14 mouse cellular contexts compared by ENCODE assay signal in genomic region chr15:79195492-79195891, GRCm38 (mm10). TPM values are rescaled to one million over a fixed set of nuclear protein-coding genes. Genes with fewer than 3 reads are reported as not detected.
DNase-seq lines count a peak whose midpoint lies in the region; ATAC-seq lines count a peak whose summit lies in the region.
"Had no signal": no experiment of that assay in that cellular context is flagged by ENCODE, and none has a peak within 500 bp of the region (broad histone marks: within the 10 kb centered on the region; RNA-seq: fewer than 3 reads in every experiment).

No protein-coding gene starts in this region.

- 0 out of 2 replicates have a peak overlapping the region, but pooled peaks have one; percentile 25 for H3K27ac ChIP-seq in hindbrain, embryonic 13.5 days
- no peak overlapping the region for H3K27ac ChIP-seq in hindbrain, embryonic 12.5 days
- H3K27ac ChIP-seq in neural tube, embryonic 11.5 days (ENCODE audit: low read depth, low read length): 0 out of 2 replicates have a peak overlapping the region, but pooled peaks have one; percentile 11

- no peak for ATAC-seq in hindbrain, embryonic 13.5 days (ENCODE audit: low FRiP score)
- no peak for ATAC-seq in hindbrain, embryonic 12.5 days (ENCODE audit: low FRiP score)
- no peak for ATAC-seq in neural tube, embryonic 11.5 days (ENCODE audit: insufficient read depth, low FRiP score, low TSS enrichment)
- ATAC-seq: intestine, postnatal 0 days had no signal

- no peak overlapping the region for H3K4me3 ChIP-seq in hindbrain, embryonic 13.5 days
- H3K4me3 ChIP-seq in hindbrain, embryonic 12.5 days: no peak overlapping the region
- no peak overlapping the region for H3K4me3 ChIP-seq in neural tube, embryonic 11.5 days (ENCODE audit: low read depth, low read length)
- H3K4me3 ChIP-seq: erythroblast, embryonic 14.5 days; megakaryocyte, embryonic 14.5 days had no signal

- no peaks in the 10 kb centered on the region for H3K36me3 ChIP-seq in hindbrain, embryonic 13.5 days
- H3K36me3 ChIP-seq in hindbrain, embryonic 12.5 days: no peaks in the 10 kb centered on the region
- no peaks in the 10 kb centered on the region for H3K36me3 ChIP-seq in neural tube, embryonic 11.5 days (ENCODE audit: control insufficient read depth, insufficient read depth, low read length)

- no peak for DNase-seq in neural tube, embryonic 11.5 days (ENCODE audit: low spot score)
- no peak for DNase-seq in neural tube, embryonic 10.5 days (ENCODE audit: extremely low spot score, low spot score)
- peak; percentile 50 for DNase-seq in heart, adult 8-10 months (ENCODE audit: low spot score)
- peak; percentile 70 for DNase-seq in skeletal muscle tissue, adult 2 months (ENCODE audit: low read depth, low spot score)
- no peak for DNase-seq in left cerebral cortex, adult 8-10 months (ENCODE audit: low spot score in 2 of 2)
- DNase-seq: right cerebral cortex, postnatal 14 days; thymus, postnatal 4 days had no signal

- H3K27me3 ChIP-seq in hindbrain, embryonic 13.5 days: no peaks in the 10 kb centered on the region
- H3K27me3 ChIP-seq in hindbrain, embryonic 12.5 days: no peaks in the 10 kb centered on the region
- H3K27me3 ChIP-seq in neural tube, embryonic 11.5 days (ENCODE audit: control insufficient read depth, insufficient read depth, low read length): no peaks in the 10 kb centered on the region

- no peak overlapping the region for H3K4me2 ChIP-seq in hindbrain, embryonic 13.5 days
- H3K4me2 ChIP-seq in hindbrain, embryonic 12.5 days (replicated peaks): no peak overlapping the region
- H3K4me2 ChIP-seq in neural tube, embryonic 11.5 days (ENCODE audit: low read depth): no peak overlapping the region

- no peak overlapping the region for H3K9ac ChIP-seq in hindbrain, embryonic 13.5 days
- H3K9ac ChIP-seq in hindbrain, embryonic 12.5 days: no peak overlapping the region
- no peak overlapping the region for H3K9ac ChIP-seq in neural tube, embryonic 11.5 days (ENCODE audit: low read length)

- peaks cover 37% of the 10 kb centered on the region for H3K4me1 ChIP-seq in hindbrain, embryonic 13.5 days (replicated peaks)
- peaks cover 29% of the 10 kb centered on the region for H3K4me1 ChIP-seq in hindbrain, embryonic 12.5 days
- peaks cover 14% of the 10 kb centered on the region for H3K4me1 ChIP-seq in neural tube, embryonic 11.5 days (ENCODE audit: control insufficient read depth, insufficient read depth, low read length)

- no peaks in the 10 kb centered on the region for H3K9me3 ChIP-seq in hindbrain, embryonic 13.5 days
- H3K9me3 ChIP-seq in hindbrain, embryonic 12.5 days (replicated peaks): no peaks in the 10 kb centered on the region
- H3K9me3 ChIP-seq in neural tube, embryonic 11.5 days (ENCODE audit: control insufficient read depth, low read length): no peaks in the 10 kb centered on the region

- 83% methylated on average over 8 of the region's 8 CpGs for WGBS in hindbrain, embryonic 13.5 days
- 86% methylated on average over 8 of the region's 8 CpGs for WGBS in hindbrain, embryonic 12.5 days
- WGBS in neural tube, embryonic 11.5 days: 87% methylated on average over 8 of the region's 8 CpGs

RNA-seq across cellular contexts. Expression of gene Sox10, which starts 30.5 kb away (rescaled TPM):
- polyA plus RNA-seq in hindbrain, embryonic 13.5 days (2015; fragmentation: Nextera tagmentation; extraction: Ambion mirVana): 6.6 and 8.1 TPM in 2 replicates
- 12.4 and 19.5 TPM in 2 replicates for polyA plus RNA-seq in hindbrain, embryonic 12.5 days (2016; fragmentation: Nextera tagmentation; extraction: Ambion mirVana)
- 25.3 and 32.9 TPM in 2 replicates for polyA plus RNA-seq in neural tube, embryonic 11.5 days (2014; fragmentation: Nextera tagmentation; extraction: Ambion mirVana)
- total RNA-seq in heart, adult 8-10 months (2022): 1 to 10 TPM in 2 of 4 experiments, under 1 TPM in 2; 0.55 to 1.7 (median 0.94) TPM
- total RNA-seq in left cerebral cortex, adult 8-10 months (2022): 10 to 100 TPM; 30.5 to 36.3 (median 32.6) TPM
- total RNA-seq: common myeloid progenitor, adult 5-6 weeks; liver, adult 2 months had no signal
- polyA plus RNA-seq: erythroblast, embryonic 14.5 days; liver, adult 2 months had no signal

RNA-seq across cellular contexts. Expression of gene Pick1, which starts 33.5 kb away (rescaled TPM):
- polyA plus RNA-seq in hindbrain, embryonic 13.5 days (2015; fragmentation: Nextera tagmentation; extraction: Ambion mirVana): 83.8 and 90.6 TPM in 2 replicates
- polyA plus RNA-seq in hindbrain, embryonic 12.5 days (2016; fragmentation: Nextera tagmentation; extraction: Ambion mirVana): 67.1 and 72.6 TPM in 2 replicates
- polyA plus RNA-seq in neural tube, embryonic 11.5 days (2014; fragmentation: Nextera tagmentation; extraction: Ambion mirVana): 27.3 and 28.8 TPM in 2 replicates
- 10 to 100 TPM; 23.5 to 29.8 (median 27.3) TPM for total RNA-seq in heart, adult 8-10 months (2022)
- total RNA-seq in left cerebral cortex, adult 8-10 months (2022): 10 to 100 TPM; 47.2 to 56.8 (median 52.7) TPM

RNA-seq across cellular contexts. Expression of gene Gm49486, which starts 33.7 kb away (rescaled TPM):
- polyA plus RNA-seq in hindbrain, embryonic 13.5 days (2015; fragmentation: Nextera tagmentation; extraction: Ambion mirVana): 1.6 and 2.0 TPM in 2 replicates
- 1.0 TPM in 2 replicates for polyA plus RNA-seq in hindbrain, embryonic 12.5 days (2016; fragmentation: Nextera tagmentation; extraction: Ambion mirVana)
- polyA plus RNA-seq in neural tube, embryonic 11.5 days (2014; fragmentation: Nextera tagmentation; extraction: Ambion mirVana): 0.38 and 0.49 TPM in 2 replicates
- total RNA-seq in heart, adult 8-10 months (2022): 1 to 10 TPM in 3 of 4 experiments, under 1 TPM in 1; 0.63 to 1.5 (median 1.1) TPM
- total RNA-seq in left cerebral cortex, adult 8-10 months (2022): 1 to 10 TPM in 1 of 4 experiments, under 1 TPM in 3; 0.18 to 1.2 (median 0.63) TPM
- total RNA-seq: common myeloid progenitor, adult 5-6 weeks; liver, adult 2 months had no signal
- polyA plus RNA-seq: erythroblast, embryonic 14.5 days; liver, adult 2 months had no signal

RNA-seq across cellular contexts. Expression of gene 1700088E04Rik, which starts 54.4 kb away (rescaled TPM):
- polyA plus RNA-seq in hindbrain, embryonic 13.5 days (2015; fragmentation: Nextera tagmentation; extraction: Ambion mirVana): 15.3 and 22.1 TPM in 2 replicates
- 13.4 and 15.8 TPM in 2 replicates for polyA plus RNA-seq in hindbrain, embryonic 12.5 days (2016; fragmentation: Nextera tagmentation; extraction: Ambion mirVana)
- polyA plus RNA-seq in neural tube, embryonic 11.5 days (2014; fragmentation: Nextera tagmentation; extraction: Ambion mirVana): 8.8 and 9.4 TPM in 2 replicates
- 1 to 10 TPM; 1.6 to 2.7 (median 2.4) TPM for total RNA-seq in heart, adult 8-10 months (2022)
- 10 to 100 TPM; 10.1 to 14.4 (median 11.3) TPM for total RNA-seq in left cerebral cortex, adult 8-10 months (2022)
- polyA plus RNA-seq: erythroblast, embryonic 14.5 days had no signal

RNA-seq across cellular contexts. Expression of gene Polr2f, which starts 54.7 kb away (rescaled TPM):
- polyA plus RNA-seq in hindbrain, embryonic 13.5 days (2015; fragmentation: Nextera tagmentation; extraction: Ambion mirVana): 263 and 295 TPM in 2 replicates
- 298 and 337 TPM in 2 replicates for polyA plus RNA-seq in hindbrain, embryonic 12.5 days (2016; fragmentation: Nextera tagmentation; extraction: Ambion mirVana)
- 301 and 311 TPM in 2 replicates for polyA plus RNA-seq in neural tube, embryonic 11.5 days (2014; fragmentation: Nextera tagmentation; extraction: Ambion mirVana)
- 100 to 1,000 TPM; 124 to 149 (median 135) TPM for total RNA-seq in heart, adult 8-10 months (2022)
- total RNA-seq in left cerebral cortex, adult 8-10 months (2022): 100 to 1,000 TPM in 2 of 4 experiments, 10 to 100 TPM in 2; 83.7 to 108 (median 99.6) TPM

Comparison
In these comparisons a context has a peak if more than half of its experiments do, and no peak if none do; other contexts are left out.
1. DNase-seq: peak in heart, adult 8-10 months (single experiment) and skeletal muscle tissue, adult 2 months (single experiment); none in neural tube, embryonic 11.5 days (single experiment), neural tube, embryonic 10.5 days (single experiment) and left cerebral cortex, adult 8-10 months (0 of 2).